Mouse (Mus musculus): ENCODE results near the gene Kiss1. TPM values are rescaled to one million over a fixed set of nuclear protein-coding genes. Genes with fewer than 3 reads are reported as not detected.

The Kiss1 gene
- total RNA-seq, 1 experiment from 2014 or later, result not detected

Other genes with a start within 250 kb of the Kiss1 start
- gene Ppp1r15b, start 190.7 kb upstream of the Kiss1 start, total RNA-seq (2017), result 173 to 191 TPM (median 177 TPM) in 3 replicates
- 5.7 to 6.3 TPM (median 5.7 TPM) in 3 replicates for gene Plekha6, start 157.7 kb upstream of the Kiss1 start, total RNA-seq (2017)
- not detected in 3 replicates for gene Golt1a, start 12.1 kb upstream of the Kiss1 start, total RNA-seq (2017)
- gene Ren1, start 28.6 kb downstream of the Kiss1 start, total RNA-seq (2017), result not detected in 3 replicates
- gene Etnk2, start 41.7 kb downstream of the Kiss1 start, total RNA-seq (2017), result 0.85 to 1.4 TPM in 2 of 3 replicates, not detected in the other
- not detected in 3 replicates for gene Sox13, start 102.5 kb downstream of the Kiss1 start, total RNA-seq (2017)